In the genomic region with DNA sequence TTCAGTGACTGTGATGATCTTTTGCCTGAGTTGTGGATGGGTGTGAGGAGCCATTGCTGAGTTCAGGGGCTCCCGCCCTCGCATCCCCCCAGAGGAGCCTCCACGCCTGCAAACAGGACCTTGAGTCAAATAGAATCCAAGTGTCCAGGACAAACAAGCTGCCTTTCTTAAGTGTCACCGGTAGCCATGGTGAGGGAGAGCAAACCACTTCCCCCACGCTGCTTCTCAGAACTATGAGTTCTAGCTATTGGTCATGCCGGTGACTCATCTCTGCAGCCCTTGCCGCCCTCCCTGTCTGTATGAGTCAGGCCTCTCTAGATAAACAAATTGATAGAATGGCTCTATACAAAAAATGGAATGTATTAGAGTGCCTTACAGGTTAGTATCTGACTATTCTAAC, we compare ENCODE assay signal across 13 mouse cellular contexts. TPM values are rescaled to one million over a fixed set of nuclear protein-coding genes. Genes with fewer than 3 reads are reported as not detected.
DNase-seq lines count a peak whose midpoint lies in the region; ATAC-seq and TF ChIP-seq lines count a peak whose summit lies in the region.
"Had no signal": no experiment of that assay in that cellular context is flagged by ENCODE, and none has a peak within 500 bp of the region (broad histone marks: within the 10 kb centered on the region; RNA-seq: fewer than 3 reads in every experiment).

No protein-coding gene starts in this region.

- H3K9ac ChIP-seq in intestine, embryonic 15.5 days, result no peak overlapping the region
- no peak overlapping the region for H3K9ac ChIP-seq in intestine, embryonic 16.5 days (ENCODE audit: low read depth, low read length)
- no peak overlapping the region for H3K9ac ChIP-seq in CH12.LX (ENCODE audit: insufficient read depth, low read depth)
- no peak overlapping the region for H3K9ac ChIP-seq in midbrain, embryonic 16.5 days (ENCODE audit: low read depth, low read length)
- H3K9ac ChIP-seq: embryonic facial prominence, embryonic 12.5 days; hindbrain, embryonic 12.5 days; limb, embryonic 12.5 days had no signal

- in situ Hi-C loops in CH12.LX (cut with MboI; ENCODE audit: low pct_ligation_motif_present, low pct_unique_long_range_greater_than_20kb, low sequenced_read_pairs), result no loop called here

- no peak for TF ChIP-seq POLR2A in CH12.LX (IDR thresholded peaks at IDR 0.05; ENCODE audit: low read depth, low read length)

- no peaks in the 10 kb centered on the region for H3K4me1 ChIP-seq in intestine, embryonic 15.5 days (replicated peaks)
- H3K4me1 ChIP-seq in intestine, embryonic 16.5 days (ENCODE audit: control insufficient read depth, insufficient read depth, low read length), result no peaks in the 10 kb centered on the region
- peaks cover 11 to 28% of the 10 kb centered on the region in 2 experiments for H3K4me1 ChIP-seq in CH12.LX (ENCODE audit: control insufficient read depth in 1 of 2, insufficient read depth in 2 of 2)
- no peaks in the 10 kb centered on the region for H3K4me1 ChIP-seq in midbrain, embryonic 16.5 days (ENCODE audit: control insufficient read depth, insufficient read depth, low read length)
- H3K4me1 ChIP-seq: embryonic facial prominence, embryonic 12.5 days; hindbrain, embryonic 12.5 days; limb, embryonic 12.5 days had no signal

- TF ChIP-seq CTCF in CH12.LX (conservative IDR thresholded peaks at IDR 0.05 in 1 of 2, IDR thresholded peaks at IDR 0.05 in 1 of 2; ENCODE audit: low read depth in 2 of 2, low read length in 2 of 2), result no peak

- H3K79me2 ChIP-seq in CH12.LX (replicated peaks; ENCODE audit: control insufficient read depth, extremely low read depth, insufficient read depth, poor library complexity, severe bottlenecking), result no peaks in the 10 kb centered on the region

- no peak overlapping the region for H3K4me2 ChIP-seq in intestine, embryonic 15.5 days (replicated peaks)
- H3K4me2 ChIP-seq in intestine, embryonic 16.5 days (ENCODE audit: low read depth, low read length), result no peak overlapping the region
- no peak overlapping the region for H3K4me2 ChIP-seq in CH12.LX (ENCODE audit: insufficient read depth, low read depth, poor library complexity, severe bottlenecking)
- no peak overlapping the region for H3K4me2 ChIP-seq in midbrain, embryonic 16.5 days (ENCODE audit: low read length)
- H3K4me2 ChIP-seq: embryonic facial prominence, embryonic 12.5 days; hindbrain, embryonic 12.5 days; limb, embryonic 12.5 days had no signal

- TF ChIP-seq RAD21 in CH12.LX (IDR thresholded peaks at IDR 0.05; ENCODE audit: low read depth, low read length), result no peak

- H3K27ac ChIP-seq in intestine, embryonic 15.5 days, result no peak overlapping the region
- no peak overlapping the region for H3K27ac ChIP-seq in intestine, embryonic 16.5 days (ENCODE audit: low read length)
- no peak overlapping the region for H3K27ac ChIP-seq in CH12.LX (ENCODE audit: insufficient read depth, low read depth)
- H3K27ac ChIP-seq in midbrain, embryonic 16.5 days (ENCODE audit: low read length), result no peak overlapping the region
- H3K27ac ChIP-seq: embryonic facial prominence, embryonic 12.5 days; hindbrain, embryonic 12.5 days; limb, embryonic 12.5 days had no signal

- dilution Hi-C loops in CH12.LX (cut with MboI; ENCODE audit: extremely low pct_ligation_motif_present, extremely low pct_unique_long_range_greater_than_20kb, low sequenced_read_pairs), result no loop called here

- no peaks in the 10 kb centered on the region for H3K9me3 ChIP-seq in intestine, embryonic 15.5 days
- H3K9me3 ChIP-seq in intestine, embryonic 16.5 days (ENCODE audit: control insufficient read depth, low read length), result no peaks in the 10 kb centered on the region
- no peaks in the 10 kb centered on the region for H3K9me3 ChIP-seq in CH12.LX (replicated peaks; ENCODE audit: low read length)
- H3K9me3 ChIP-seq in midbrain, embryonic 16.5 days (replicated peaks; ENCODE audit: control insufficient read depth, low read length, poor library complexity, severe bottlenecking), result 0 out of 2 replicates have a peak, but pooled peaks cover 2% of the 10 kb centered on the region

- WGBS in intestine, embryonic 15.5 days, result 55% methylated on average over 7 of the region's 7 CpGs
- 45% methylated on average over 7 of the region's 7 CpGs for WGBS in intestine, embryonic 16.5 days
- 53% methylated on average over 7 of the region's 7 CpGs for WGBS in midbrain, embryonic 16.5 days

- peak; percentile 88 for DNase-seq in CH12.LX (ENCODE audit: extremely low read depth)
- peak; percentile 3 for DNase-seq in c-Kit-positive CD71-positive TER-119-positive erythroid progenitor cells, embryonic 14.5 days (ENCODE audit: low spot score)
- peak; percentile 44 to 54 for DNase-seq in natural killer cell, adult 2 months (ENCODE audit: low spot score in 2 of 2)
- DNase-seq in kidney, adult 8-10 months, result no peak
- no peak for DNase-seq in spleen, postnatal 36 days (ENCODE audit: low spot score in 2 of 2)
- DNase-seq: kidney, postnatal 36 days had no signal

- no peaks in the 10 kb centered on the region for H3K36me3 ChIP-seq in intestine, embryonic 15.5 days
- no peaks in the 10 kb centered on the region for H3K36me3 ChIP-seq in intestine, embryonic 16.5 days (ENCODE audit: control insufficient read depth, insufficient read depth, low read length)
- H3K36me3 ChIP-seq in CH12.LX (replicated peaks in 1 of 2; ENCODE audit: control insufficient read depth in 1 of 2, insufficient read depth in 1 of 2, low read length in 1 of 2), result no peaks in the 10 kb centered on the region
- H3K36me3 ChIP-seq in midbrain, embryonic 16.5 days (ENCODE audit: control insufficient read depth, insufficient read depth, low read length), result no peaks in the 10 kb centered on the region
- H3K36me3 ChIP-seq: embryonic facial prominence, embryonic 12.5 days; hindbrain, embryonic 12.5 days; limb, embryonic 12.5 days had no signal

- ATAC-seq in intestine, embryonic 15.5 days, result peak; percentile 49; the same call in 1 of the 2 replicates
- ATAC-seq in intestine, embryonic 16.5 days, result no peak
- no peak for ATAC-seq in midbrain, embryonic 16.5 days

- H3K4me3 ChIP-seq in intestine, embryonic 15.5 days (replicated peaks), result no peak overlapping the region
- no peak overlapping the region for H3K4me3 ChIP-seq in intestine, embryonic 16.5 days (ENCODE audit: low read length)
- no peak overlapping the region for H3K4me3 ChIP-seq in CH12.LX (replicated peaks in 1 of 3; ENCODE audit: low read depth in 2 of 3, low read length in 2 of 3, poor library complexity in 1 of 3)
- H3K4me3 ChIP-seq in midbrain, embryonic 16.5 days (ENCODE audit: low read depth, low read length), result no peak overlapping the region
- H3K4me3 ChIP-seq: embryonic facial prominence, embryonic 12.5 days; hindbrain, embryonic 12.5 days; limb, embryonic 12.5 days had no signal

- TF ChIP-seq EP300 in CH12.LX (IDR thresholded peaks at IDR 0.05; ENCODE audit: low read length), result peak; percentile 86

- H3K27me3 ChIP-seq in intestine, embryonic 15.5 days (replicated peaks), result peaks cover 21% of the 10 kb centered on the region
- H3K27me3 ChIP-seq in intestine, embryonic 16.5 days (replicated peaks; ENCODE audit: control insufficient read depth, insufficient read depth, low read length), result peaks cover 36% of the 10 kb centered on the region
- H3K27me3 ChIP-seq in CH12.LX (replicated peaks), result peaks cover 4% of the 10 kb centered on the region
- peaks cover 31% of the 10 kb centered on the region for H3K27me3 ChIP-seq in midbrain, embryonic 16.5 days (ENCODE audit: control insufficient read depth, insufficient read depth, low read depth, low read length)

TF ChIP-seq in CH12.LX, 34 proteins besides CTCF, POLR2A, EP300 and RAD21 (continues in another document):
- TF ChIP-seq POLR2AphosphoS2 (IDR thresholded peaks at IDR 0.05; ENCODE audit: low read depth, low read length) (no peak), MAX (IDR thresholded peaks at IDR 0.05; ENCODE audit: low read length) (no peak; the same call in 1 of the 2 replicates), ETS1 (conservative IDR thresholded peaks at IDR 0.05; ENCODE audit: low read depth, low read length) (peak; percentile 80), IRF4 (IDR thresholded peaks at IDR 0.05; ENCODE audit: low read depth, low read length) (peak; percentile 94), ZMIZ1 (IDR thresholded peaks at IDR 0.05; ENCODE audit: low read depth, low read length) (no peak), ZC3H11A (IDR thresholded peaks at IDR 0.05; ENCODE audit: low read depth, low read length) (no peak), CHD1 (IDR thresholded peaks at IDR 0.05; ENCODE audit: low read depth, low read length) (no peak), ZNF384 (IDR thresholded peaks at IDR 0.05; ENCODE audit: low read depth, low read length) (no peak; the same call in 1 of the 2 replicates), RCOR1 (conservative IDR thresholded peaks at IDR 0.05; ENCODE audit: low read depth, low read length) (peak; percentile 86; the same call in 1 of the 2 replicates), TBP (conservative IDR thresholded peaks at IDR 0.05; ENCODE audit: low read depth, low read length) (no peak), MEF2A (IDR thresholded peaks at IDR 0.05; ENCODE audit: borderline replicate concordance, low read depth, low read length) (peak; percentile 68; the same call in 1 of the 2 replicates), UBTF (IDR thresholded peaks at IDR 0.05; ENCODE audit: low read depth, low read length) (no peak), USF2 (conservative IDR thresholded peaks at IDR 0.05; ENCODE audit: low read depth, low read length) (no peak), TCF12 (IDR thresholded peaks at IDR 0.05; ENCODE audit: low read depth, low read length) (peak; percentile 49; the same call in 1 of the 2 replicates), NELFE (IDR thresholded peaks at IDR 0.05; ENCODE audit: low read depth, low read length) (no peak), GABPA (IDR thresholded peaks at IDR 0.05; ENCODE audit: insufficient replicate concordance, low read depth, low read length) (no peak), HCFC1 (IDR thresholded peaks at IDR 0.05; ENCODE audit: low read depth, low read length) (no peak), E2F4 (IDR thresholded peaks at IDR 0.05; ENCODE audit: insufficient replicate concordance, low read depth, low read length) (no peak), JUN (IDR thresholded peaks at IDR 0.05; ENCODE audit: insufficient read depth, low read depth, low read length) (peak; percentile 82), MYC (IDR thresholded peaks at IDR 0.05; ENCODE audit: low read depth, low read length) (peak; percentile 56; the same call in 1 of the 2 replicates), NRF1 (IDR thresholded peaks at IDR 0.05; ENCODE audit: low read depth, low read length) (no peak), USF1 (IDR thresholded peaks at IDR 0.05; ENCODE audit: low read depth, low read length) (no peak)

RNA-seq across cellular contexts. Expression of a gene that starts 35.3 kb away (rescaled TPM):
- 0.31 and 0.42 TPM in 2 replicates for polyA plus RNA-seq in intestine, embryonic 15.5 days (2015; fragmentation: Nextera tagmentation; extraction: Ambion mirVana)
- 0.12 and 0.20 TPM in 2 replicates for polyA plus RNA-seq in intestine, embryonic 16.5 days (2015; fragmentation: Nextera tagmentation; extraction: Ambion mirVana)
- total RNA-seq in CH12.LX (2012; rRNA removed) (not detected in 2 replicates), CH12.LX (2014; rRNA removed) (not detected in 2 replicates)
- not detected in 2 replicates for polyA plus RNA-seq in CH12.LX (2012; ENCODE audit: insufficient read length, low read depth)
- 5.6 and 9.9 TPM in 2 replicates for polyA plus RNA-seq in midbrain, embryonic 16.5 days (2015; fragmentation: Nextera tagmentation; extraction: Ambion mirVana)
- total RNA-seq: megakaryocyte-erythroid progenitor cell, adult 5-6 weeks had no signal

Comparison
In these comparisons a context has a peak if more than half of its experiments do, and no peak if none do; other contexts are left out.
1. DNase-seq: peak in CH12.LX (single experiment), c-Kit-positive CD71-positive TER-119-positive erythroid progenitor cells, embryonic 14.5 days (single experiment) and natural killer cell, adult 2 months (2 of 2); none in kidney, adult 8-10 months (0 of 2) and spleen, postnatal 36 days (0 of 2).